Mouse (Mus musculus) adrenal gland, postnatal 25 days (tissue): ENCODE results near the gene Creb5. TPM values are rescaled to one million over a fixed set of nuclear protein-coding genes. Genes with fewer than 3 reads are reported as not detected.

ENCODE experiments used
- DNase-seq: peaks from one replicate; pipeline ENCODE4 v3.0.0; 2021; ENCODE audit warnings: mixed read lengths
- total RNA-seq: library from RNA; stranded (reverse); gene quantifications from 2 replicates; pipeline ENCODE4 v1.2.3, GENCODE M21; 2021

Gene Creb5
- total RNA-seq, 1 experiment from 2014 or later, result 2.0 TPM

DNA sequence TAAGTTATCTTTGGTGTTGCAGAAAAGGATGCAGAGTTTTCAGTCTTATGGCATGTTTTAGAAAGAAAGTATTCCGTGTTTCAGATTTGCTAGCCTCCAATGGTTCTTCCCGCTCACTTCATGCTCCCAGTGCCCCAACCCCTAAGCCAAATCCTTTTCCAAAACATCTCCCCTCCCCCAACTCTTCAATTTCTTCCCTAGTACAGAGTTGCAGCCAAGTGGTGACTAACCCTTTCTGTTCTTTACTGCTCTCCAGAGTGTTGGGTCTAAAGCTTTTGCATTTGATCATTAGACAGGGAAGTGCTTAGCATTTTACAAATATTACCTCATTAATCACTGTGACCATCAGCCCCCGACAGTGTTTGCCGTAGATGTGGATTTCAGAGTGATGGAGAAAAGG, 142.8 kb downstream of the Creb5 start:
- no peak for DNase-seq

DNA sequence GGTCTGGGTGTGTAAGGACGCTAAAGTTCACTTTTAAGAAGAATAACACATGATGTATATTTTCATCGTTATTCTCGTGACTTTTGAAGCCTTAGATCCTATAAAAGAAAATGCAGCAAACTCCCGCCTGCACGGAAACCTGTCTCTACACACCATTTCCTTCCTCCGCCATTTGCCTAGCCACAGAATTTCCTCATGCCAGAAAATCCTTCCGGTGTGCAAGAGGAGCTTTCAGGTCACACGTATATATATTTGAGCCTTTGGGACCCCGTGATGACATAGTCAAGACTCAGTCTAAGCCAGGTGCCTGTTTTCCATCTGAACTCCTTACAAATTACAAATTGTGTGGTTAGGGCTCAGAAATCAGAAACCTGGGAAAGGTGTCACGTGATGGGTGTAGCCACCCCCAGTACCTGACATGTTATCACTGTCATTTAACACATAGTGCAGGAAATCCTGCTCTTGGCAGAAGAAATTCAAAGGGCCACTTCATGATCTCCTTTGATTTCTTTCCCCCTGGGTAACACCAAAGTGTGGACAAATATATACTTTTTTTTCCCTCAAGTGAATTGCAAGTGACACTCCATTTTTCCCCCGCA, 158.9 kb downstream of the Creb5 start:
- no peak for DNase-seq

DNA sequence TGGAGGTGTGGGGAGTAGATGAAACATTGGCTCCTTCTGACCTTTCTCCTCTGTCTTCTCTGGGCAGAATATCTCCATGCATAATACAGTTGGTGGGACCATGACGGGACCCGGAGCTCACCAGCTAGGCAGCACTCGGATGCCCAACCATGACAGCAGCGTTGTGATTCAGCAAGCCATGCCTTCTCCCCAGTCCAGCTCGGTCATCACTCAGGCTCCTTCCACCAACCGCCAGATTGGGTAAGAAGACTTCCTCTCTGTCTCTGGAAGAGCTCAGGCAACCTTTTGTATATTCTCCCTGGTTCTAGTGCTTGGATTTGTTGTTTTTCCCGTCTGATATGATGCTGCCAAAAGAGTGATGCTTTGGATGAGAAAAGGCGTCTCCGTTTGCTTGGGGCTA, 160.4 kb downstream of the Creb5 start:
- DNase-seq, result no peak

DNA sequence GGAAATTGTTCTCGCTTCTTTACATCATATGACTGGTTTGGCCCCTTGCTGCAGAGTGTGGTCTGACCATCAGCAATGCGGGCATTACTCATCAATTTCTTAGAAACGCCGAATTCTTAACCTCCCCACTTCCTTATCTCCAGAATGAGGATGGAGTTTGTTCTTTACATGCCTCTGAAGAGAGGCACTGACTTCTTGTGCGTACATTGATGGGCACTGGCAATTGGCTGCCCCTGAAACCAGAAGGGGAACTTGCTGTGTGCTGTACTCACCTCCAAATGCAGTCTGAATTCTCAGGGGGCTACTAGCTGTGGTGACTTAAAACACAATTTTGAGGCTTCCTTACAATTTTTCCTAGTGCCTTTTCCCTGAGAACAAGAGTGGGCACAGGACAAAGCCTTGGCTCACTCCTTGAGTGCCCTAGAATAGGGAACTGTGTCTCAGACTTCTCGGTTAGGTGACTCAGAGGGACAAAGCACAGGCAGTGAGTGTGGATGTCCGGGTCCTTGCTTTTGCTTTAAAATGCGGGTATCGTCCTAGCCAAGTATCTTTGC, 161.3 kb downstream of the Creb5 start:
- DNase-seq, result no peak

DNA sequence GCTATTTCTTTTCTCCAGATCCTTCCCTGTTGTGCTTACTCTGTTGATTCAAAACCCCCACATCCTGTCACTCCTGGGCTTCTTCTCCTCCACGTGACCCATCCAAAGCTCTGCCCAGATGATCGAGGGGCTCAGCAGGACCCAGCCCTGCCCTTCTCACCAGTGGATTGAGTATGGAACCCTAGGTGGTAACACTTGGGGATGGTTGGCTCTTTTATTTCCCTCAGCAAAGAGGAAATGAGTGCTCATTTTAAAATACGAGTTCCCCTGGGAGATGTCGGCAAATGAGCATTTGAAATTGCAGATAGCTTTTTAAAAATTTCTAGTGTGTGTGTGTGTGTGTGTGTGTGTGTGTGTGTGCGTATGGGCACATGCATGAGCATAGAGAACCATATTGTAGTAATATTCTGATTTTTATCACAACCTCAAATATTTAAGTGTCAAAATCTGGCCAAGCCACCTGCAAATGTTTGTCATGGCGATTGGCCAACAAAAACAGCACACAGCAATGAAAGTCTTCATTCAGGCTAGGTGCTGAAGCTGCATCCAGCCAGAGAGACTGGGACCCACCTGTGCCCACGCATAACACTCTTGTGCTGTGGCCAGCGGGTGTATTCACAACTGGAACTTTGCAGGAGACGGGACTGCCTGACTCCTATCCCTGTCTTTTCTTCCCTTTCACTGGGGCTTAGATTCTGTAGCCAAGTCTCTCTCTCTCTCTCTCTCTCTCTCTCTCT, 162.5 kb downstream of the Creb5 start:
- no peak for DNase-seq

DNA sequence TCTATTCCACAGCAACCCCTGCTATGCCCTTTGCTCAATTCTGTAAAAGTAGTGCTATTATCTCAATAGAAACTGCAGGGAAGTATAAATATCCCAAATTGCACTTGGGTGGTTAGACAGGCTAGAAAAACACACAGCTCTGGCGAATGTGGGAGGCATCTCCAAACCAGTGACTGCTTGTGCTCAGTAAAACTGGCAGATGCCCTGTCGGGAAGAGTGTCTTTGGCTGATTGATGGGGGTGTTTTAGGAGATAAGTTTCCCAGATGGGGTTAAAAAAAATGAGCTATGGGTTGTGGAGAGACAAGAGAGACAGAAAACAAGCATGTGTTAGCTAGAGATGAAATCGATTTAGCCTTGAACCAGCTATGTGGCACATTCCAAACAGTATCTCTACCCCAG, 163.4 kb downstream of the Creb5 start:
- DNase-seq, result no peak

DNA sequence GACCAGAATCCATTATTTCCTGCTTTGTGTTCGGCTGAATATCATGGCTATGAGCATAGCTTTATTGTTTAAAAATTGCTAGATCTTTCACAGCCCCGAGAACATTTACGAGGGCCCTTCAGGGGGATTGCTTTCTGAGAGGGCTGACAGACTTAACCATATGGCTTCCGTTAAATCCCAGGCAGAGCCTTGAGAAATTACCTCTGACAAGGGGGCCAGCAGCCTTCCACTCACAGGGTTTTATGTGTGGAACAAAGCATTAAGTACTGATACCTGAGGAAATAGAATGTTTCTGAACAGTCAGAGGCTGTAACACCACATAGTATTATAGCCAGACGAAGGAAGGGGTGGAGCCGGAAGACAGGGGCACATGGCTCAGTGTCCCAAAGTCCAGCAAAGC, 165.2 kb downstream of the Creb5 start:
- no peak for DNase-seq

DNA sequence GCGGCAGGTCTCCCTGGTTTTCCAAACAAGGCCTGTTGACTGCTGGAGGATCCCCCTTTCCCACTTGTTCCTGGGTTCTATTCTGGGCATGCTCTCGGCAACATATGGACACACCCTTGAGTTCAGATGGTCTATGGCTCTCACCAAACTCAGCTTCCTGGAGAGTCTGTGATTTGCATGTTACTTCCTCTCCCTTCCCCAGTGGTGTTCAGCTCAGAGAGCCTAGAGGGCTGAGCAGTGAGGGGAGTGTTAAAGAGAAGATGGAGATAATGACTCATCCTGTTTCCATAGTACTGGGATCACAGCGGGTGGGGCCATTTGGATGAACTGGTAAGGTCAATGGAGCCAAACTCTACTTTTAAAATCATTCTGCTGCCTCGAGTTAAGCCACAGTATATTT, 168.4 kb downstream of the Creb5 start:
- no peak for DNase-seq

DNA sequence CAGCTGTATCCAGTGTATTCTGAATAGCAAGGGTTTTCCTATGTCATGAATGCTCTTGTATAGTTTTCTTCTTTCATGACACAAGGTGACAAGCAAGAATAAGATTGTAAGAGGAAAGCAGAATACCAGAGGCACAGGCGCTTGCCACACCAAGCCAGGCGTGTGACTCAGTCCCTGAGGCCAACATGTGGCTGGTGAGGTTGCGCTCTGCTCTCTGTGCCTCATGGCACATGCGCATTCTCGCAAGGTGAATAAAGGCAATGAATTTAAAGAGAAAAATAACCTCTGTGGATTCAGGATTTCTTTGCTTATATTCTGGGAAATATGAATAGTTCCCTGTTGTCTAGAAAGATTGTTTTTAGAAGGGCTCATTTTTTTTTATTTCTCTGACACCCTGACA, 169.0 kb downstream of the Creb5 start:
- DNase-seq, result no peak

DNA sequence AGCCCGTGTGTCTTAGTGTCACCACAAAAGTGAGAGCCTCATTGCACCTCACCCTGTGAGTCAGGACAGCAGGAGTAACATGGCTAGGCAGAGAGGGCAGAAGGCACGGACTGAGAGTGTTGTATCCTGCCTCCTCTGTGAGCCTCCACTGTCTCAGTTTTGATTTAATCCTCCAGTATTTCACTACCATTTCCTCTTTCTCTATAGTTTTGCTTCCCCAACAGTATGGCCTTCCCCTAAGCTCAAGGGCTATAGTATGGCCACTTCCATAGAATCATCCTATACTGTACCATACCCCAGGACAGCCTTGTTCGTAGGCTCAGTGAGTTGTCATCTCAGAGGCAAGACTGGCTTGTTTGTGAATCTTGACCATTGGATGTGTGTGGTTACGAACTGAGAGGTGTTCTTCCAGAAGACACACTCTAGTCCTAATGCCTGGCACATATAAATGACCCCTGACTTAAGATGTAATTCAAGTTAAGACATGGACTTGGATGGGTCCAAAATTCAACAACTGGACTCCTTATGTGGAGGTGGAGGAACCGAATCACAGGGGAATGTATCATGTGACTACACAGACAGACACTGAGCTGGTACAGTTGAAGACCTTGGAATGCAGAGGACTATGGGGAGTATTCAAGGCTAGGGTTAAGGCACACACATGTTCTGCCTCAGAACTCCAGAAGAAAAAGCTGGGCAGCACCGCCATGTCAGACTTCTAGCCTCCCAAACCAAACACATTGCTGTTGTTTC, 173.1 kb downstream of the Creb5 start:
- no peak for DNase-seq

DNA sequence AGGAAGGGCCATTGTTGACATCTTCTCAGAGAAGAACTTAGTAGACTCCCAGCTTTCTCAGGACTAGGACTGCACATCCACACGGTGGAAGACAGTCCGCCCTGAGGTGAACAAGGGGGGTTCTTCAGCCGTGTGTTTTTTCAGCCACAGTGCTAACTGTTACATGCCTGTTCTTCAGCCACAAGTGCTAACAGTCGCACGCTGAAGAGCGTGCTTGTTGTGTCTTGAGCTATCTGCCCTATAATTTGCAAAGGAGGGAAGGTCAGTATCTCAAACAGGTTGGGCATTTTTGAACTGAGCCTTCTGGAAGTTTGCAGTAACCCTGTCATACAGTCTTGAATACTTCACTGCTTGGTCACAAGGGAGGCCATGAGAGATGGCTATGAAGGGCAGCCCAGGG, 174.0 kb downstream of the Creb5 start:
- DNase-seq, result no peak

DNA sequence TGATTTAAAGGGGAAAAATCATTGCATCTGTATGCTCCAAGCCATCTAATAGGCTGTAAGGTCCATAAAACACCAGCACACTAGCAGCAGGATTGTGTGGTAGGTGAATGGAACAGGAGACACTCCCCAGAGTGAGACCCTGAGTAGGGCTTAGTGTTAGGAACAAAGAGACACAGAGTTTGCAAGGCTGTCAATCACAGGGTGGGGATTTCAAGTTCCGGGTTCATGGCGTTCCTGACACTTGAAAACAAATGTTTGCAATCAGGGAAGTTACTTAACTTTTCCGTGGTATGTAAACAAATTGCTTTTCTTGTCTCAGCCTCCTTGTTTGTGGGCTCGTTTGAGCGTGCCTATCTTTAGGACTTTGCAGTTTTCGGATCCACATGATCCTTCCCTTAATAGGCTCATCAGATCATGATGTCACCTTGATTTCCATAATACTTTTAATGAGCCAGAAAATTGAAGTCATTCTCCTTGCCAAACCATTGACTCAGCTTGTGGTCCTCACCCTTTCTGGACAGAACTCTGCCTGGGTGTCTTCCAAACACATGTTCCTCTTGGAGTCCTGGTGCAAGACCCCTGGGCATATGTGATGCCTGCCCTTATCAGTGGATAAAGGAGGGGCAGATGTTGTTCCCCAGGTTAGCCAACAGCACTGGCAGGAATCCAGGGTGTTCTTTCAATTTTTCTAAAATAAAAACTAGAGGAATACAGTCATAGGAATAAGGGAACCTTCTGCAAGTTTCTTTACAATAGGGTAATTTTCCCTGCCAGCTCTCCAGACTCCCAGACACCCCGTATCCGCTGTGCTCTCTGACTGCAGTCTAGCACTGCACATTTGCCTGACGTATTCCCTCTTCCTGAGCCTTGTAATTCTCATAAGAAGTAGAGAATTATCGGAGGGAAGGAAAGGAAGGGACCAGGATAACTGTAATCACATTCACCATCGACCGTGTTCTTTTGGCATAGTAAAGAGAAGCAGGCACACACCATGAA, 175.0 kb downstream of the Creb5 start:
- DNase-seq, result no peak

DNA sequence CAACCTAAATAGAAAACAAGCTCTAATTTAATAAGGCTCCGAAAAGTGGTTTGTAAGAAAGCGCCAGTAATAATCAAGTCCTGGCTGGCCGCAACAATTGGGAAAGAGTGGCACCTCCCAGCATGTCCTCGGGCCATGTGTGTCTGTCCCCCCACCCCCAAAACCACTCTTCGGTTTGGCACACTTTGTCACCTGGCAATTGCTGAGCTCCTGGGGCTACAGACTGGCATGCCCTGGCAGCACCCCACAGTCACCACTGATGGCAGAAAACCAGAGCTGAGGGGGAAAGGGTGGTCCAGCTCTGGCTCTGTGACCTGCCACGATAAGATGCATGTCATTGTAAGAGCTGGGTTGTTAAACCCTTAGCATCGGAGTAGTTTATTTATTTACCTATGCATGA, 175.7 kb downstream of the Creb5 start:
- DNase-seq, result no peak

DNA sequence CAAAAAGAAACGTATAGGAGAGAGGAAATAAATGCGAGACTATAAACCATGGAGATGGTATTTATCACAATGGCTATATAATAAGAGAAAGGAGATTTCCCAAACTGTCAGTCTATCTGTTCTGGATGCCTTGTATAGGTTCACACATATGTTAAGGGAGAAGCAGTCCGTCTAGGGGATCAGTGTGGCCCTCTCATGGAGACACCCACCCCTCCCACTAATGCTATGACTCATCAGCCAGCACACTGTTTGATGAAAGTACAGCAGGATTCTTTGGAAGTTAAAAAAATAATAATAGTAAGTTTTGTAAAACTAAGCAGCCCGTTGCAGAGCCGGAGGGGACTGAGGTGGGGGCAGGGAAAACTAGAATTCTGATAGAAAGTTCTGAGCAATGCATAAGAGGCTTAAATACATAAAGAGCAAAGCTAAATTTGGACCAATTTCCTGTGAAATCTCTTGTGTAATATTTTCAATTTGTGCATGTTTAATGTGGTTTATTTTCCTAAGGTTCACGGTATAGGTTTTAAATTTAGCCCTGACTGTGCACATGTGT, 176.3 kb downstream of the Creb5 start:
- DNase-seq, result no peak

DNA sequence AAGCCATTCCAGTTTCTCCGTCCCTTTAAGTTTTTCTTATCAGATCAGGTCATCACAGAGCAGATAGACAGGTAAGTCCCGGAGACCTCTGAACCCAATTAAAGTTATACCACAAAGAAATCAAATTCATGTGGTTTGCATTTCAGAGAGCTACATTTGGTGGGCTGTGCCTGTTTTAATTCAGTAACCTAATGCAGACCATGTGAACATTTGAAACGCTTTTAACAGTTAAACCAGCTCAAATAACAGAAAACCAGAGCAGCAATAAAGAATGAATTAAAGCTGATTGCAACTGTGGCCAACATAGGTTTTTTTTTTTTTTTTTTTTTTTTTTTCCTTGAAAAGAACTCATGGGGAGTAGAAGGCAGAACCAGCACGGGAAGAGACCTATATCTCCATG, 182.1 kb downstream of the Creb5 start:
- DNase-seq, result no peak

DNA sequence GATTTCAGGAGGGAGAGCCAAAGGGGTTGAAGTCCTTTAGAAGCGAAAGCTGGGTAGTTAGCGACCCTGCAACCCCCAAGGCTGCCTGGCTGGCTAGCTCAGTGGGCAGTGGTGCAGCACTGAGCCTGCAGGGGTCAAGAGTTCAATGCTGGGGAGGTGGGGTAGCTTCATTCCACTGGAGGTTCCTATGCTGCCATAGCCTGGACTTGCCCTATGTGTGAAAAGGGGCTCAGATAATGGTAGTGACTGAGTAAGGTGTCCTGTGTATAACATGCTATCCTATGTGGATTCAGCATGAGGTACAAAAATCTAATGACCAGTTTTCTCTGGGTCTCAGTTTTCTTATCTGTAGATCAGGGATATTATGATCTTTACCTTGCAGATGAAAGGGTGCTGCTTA, 182.6 kb downstream of the Creb5 start:
- DNase-seq, result no peak

DNA sequence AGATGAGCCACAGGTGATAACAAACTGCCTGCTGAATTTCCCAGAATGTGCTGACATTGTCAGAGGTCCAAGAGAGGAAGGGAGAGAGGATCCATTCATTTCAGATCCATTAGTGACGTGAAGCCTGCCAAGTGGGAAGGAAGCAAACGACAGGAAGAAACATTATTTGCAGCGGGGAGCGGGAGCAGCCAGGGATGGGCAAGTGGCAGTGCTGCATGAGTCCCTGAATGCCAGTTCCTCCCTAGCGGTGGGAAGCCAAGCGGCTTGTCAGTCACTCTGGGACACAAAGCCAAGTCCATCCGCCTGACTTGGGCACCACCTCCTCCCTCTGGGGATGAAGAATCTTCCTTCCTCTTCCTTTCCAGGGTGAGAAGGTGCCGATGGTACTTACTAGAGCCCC, 183.5 kb downstream of the Creb5 start:
- no peak for DNase-seq

DNA sequence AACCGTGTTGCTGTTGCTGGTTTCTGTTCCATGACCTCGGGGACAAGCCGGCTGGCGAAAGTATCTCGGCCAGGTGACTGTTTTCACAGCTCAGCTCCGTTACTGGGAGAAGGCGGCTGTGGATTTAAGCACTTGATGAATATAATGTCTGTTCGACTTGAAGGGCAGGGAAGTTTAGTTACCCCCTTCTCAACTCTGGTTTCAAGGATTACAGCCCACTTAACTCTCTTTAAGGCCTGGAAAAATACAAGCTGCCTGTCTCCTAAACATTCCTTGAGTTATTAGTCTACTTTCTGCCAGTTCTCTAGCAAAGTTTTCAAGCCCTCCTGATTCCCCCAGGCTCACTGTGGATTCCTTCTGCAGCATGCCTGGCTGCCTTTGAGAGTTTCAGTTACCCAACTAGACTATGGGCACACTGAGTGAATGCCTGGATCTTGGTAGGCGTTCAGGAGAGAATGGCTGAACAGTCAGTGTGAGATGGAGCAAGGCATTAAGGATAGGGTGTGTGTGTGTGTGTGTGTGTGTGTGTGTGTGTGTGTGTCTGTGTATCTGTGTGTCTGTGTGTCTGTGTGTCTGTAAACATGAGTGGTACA, 184.0 kb downstream of the Creb5 start:
- no peak for DNase-seq

DNA sequence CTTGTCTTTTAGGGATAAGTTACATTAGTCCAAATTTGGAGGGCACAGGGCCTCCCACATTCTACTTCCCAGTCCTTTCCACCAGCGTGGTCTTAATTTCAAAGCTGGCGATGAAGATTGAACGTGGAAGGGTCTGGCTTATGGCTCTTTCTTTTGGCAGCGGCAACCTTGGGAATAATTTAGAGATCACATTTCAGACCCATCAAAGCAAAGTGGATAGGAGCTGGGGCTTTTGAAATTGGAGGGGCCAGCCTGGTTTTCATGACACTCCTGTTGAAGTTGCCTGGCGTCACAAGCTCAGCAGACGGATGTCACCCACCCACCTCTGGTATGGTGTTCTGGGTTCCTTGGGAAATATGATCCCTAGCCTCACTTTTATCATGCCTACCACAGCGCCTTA, 185.7 kb downstream of the Creb5 start:
- no peak for DNase-seq

DNA sequence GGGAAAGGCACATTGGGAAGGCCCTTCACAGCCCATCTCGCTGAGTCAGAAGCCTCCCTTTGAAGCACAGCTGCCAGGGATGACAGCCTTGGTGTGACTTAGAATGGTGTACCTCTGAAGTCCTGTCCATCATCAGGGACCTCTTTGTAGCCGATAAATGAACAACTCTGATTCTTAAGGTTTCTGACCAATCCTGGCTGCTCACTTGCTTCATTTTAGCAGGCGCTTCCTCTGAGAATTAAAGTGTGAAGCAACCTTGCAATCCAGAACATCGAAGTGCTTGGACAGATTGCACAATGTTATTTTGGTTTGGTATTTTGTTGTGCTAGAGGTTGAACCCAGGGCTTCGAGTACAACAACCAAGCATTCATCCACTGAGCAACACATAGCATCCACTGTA, 190.4 kb downstream of the Creb5 start:
- no peak for DNase-seq

DNA sequence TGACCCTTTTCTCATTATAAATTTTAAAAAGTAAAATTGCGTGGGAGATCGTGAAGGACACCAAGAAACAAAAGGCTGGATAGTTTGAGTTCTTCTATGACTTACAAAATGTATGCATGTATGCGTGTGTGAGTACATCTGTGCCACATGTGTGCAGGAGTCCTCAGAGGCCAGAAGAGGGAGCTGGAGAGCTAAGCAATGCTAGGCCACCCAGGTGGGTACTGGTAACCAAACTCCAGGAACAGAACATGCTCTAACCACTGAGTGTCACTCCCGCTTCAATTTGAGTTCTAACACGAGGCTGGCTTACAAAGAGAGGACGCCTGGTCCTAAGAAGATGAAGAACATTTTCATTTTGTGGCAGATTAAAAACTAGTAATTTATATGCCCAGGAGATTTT, 203.8 kb downstream of the Creb5 start:
- DNase-seq, result no peak
